Mouse (Mus musculus) cerebellum, adult 11 months (tissue): ENCODE data around the gene Zcchc24.

Source experiments
- DNase-seq: peaks from one replicate; pipeline ENCODE4 v3.0.0; 2022

The Zcchc24 gene

GRCm38 (mm10) chr14:25664310-25664695 is 104.5 kb downstream of the Zcchc24 start:
- DNase-seq: no peak

GRCm38 (mm10) chr14:25663649-25664309 is 105.1 kb downstream of the Zcchc24 start:
- no peak for DNase-seq
